Mouse (Mus musculus) brain, embryonic 18.5 days (tissue): ENCODE measurements around the gene Igsf6.

Experiments used
- DNase-seq: peaks from one replicate; pipeline ENCODE4 v3.0.0-alpha.2; 2012; ENCODE audit warnings: low read depth, low spot score

Igsf6 gene

GRCm38 (mm10) chr7:121074281-121074680 lies at the start of gene Igsf6:
Igsf6 (minus strand) TSS chr7:121074572.
- no peak for DNase-seq

GRCm38 (mm10) chr7:121120143-121120818 lies 45.9 kb upstream of the Igsf6 start:
- peak; percentile 45 for DNase-seq

- no peak for DNase-seq
These were observed 37.4 kb upstream of the Igsf6 start for GRCm38 (mm10) chr7:121111762-121112161.

- no peak for DNase-seq
These were observed 36.9 kb upstream of the Igsf6 start for GRCm38 (mm10) chr7:121111321-121111720.

- no peak for DNase-seq
These were observed 33.5 kb upstream of the Igsf6 start for GRCm38 (mm10) chr7:121107851-121108250.

- DNase-seq, result no peak
These were observed 24.4 kb upstream of the Igsf6 start for GRCm38 (mm10) chr7:121098614-121099389.

GRCm38 (mm10) chr7:121093026-121093425 lies 18.7 kb upstream of the Igsf6 start:
- DNase-seq, result no peak

GRCm38 (mm10) chr7:121090748-121091147 lies 16.4 kb upstream of the Igsf6 start:
- no peak for DNase-seq

GRCm38 (mm10) chr7:121088745-121089144 lies 14.4 kb upstream of the Igsf6 start:
- no peak for DNase-seq

GRCm38 (mm10) chr7:121085500-121085899 lies 11.1 kb upstream of the Igsf6 start:
- no peak for DNase-seq

GRCm38 (mm10) chr7:121084840-121085453 lies 10.6 kb upstream of the Igsf6 start:
- DNase-seq, result no peak

- DNase-seq, result no peak
These were observed 8.7 kb upstream of the Igsf6 start for GRCm38 (mm10) chr7:121082949-121083513.

GRCm38 (mm10) chr7:121081816-121082215 lies 7.4 kb upstream of the Igsf6 start:
- DNase-seq, result no peak

- no peak for DNase-seq
These were observed 7.0 kb upstream of the Igsf6 start, which contains the start of gene Otoa for GRCm38 (mm10) chr7:121081350-121081749. Otoa (plus strand) TSS chr7:121081650.

- peak; percentile 52 for DNase-seq
These were observed 3.5 kb upstream of the Igsf6 start for GRCm38 (mm10) chr7:121077829-121078228.

GRCm38 (mm10) chr7:121077311-121077710 lies 2.9 kb upstream of the Igsf6 start:
- no peak for DNase-seq

- DNase-seq, result no peak
These were observed 1.0 kb upstream of the Igsf6 start for GRCm38 (mm10) chr7:121075416-121075815.

GRCm38 (mm10) chr7:121074801-121075400 lies 529 bp upstream of the Igsf6 start:
- DNase-seq, result no peak

GRCm38 (mm10) chr7:121072506-121072905 lies 1.9 kb downstream of the Igsf6 start:
- no peak for DNase-seq

GRCm38 (mm10) chr7:121071276-121071675 lies 3.1 kb downstream of the Igsf6 start:
- no peak for DNase-seq

- no peak for DNase-seq
These were observed 10.1 kb downstream of the Igsf6 start for GRCm38 (mm10) chr7:121064309-121064708.
